Mouse (Mus musculus): ENCODE measurements around the gene Zfp184. TPM values are rescaled to one million over a fixed set of nuclear protein-coding genes. Genes with fewer than 3 reads are reported as not detected.
A peak's percentile ranks its signal among the peaks of the same experiment; 100 is the strongest.

Gene Zfp184
- polyA plus RNA-seq, 1 experiment: 0.44 TPM

GRCm38 (mm10) chr13:21935833-21936232 is 9.1 kb upstream of the Zfp184 start:
- 26% methylated on average over 7 of the region's 7 CpGs for WGBS
- Histone ChIP-seq H3K27ac (ENCODE audit: insufficient read depth, low read depth, low read length) (no peak overlapping the region), H3K27me3 (replicated peaks; ENCODE audit: control insufficient read depth, insufficient read depth, low read length) (no peaks in the 10 kb centered on the region), H3K4me3 (ENCODE audit: insufficient read depth, low read depth, low read length) (no peak overlapping the region), H3K36me3 (ENCODE audit: control insufficient read depth, insufficient read depth, low read length) (no peaks in the 10 kb centered on the region), H3K4me1 (ENCODE audit: control insufficient read depth, insufficient read depth, low read length) (no peaks in the 10 kb centered on the region)
- TF ChIP-seq POLR2A (IDR thresholded peaks at IDR 0.05; ENCODE audit: low read depth, low read length) (no peak), CTCF (conservative IDR thresholded peaks at IDR 0.05; ENCODE audit: insufficient read depth, insufficient read length, low read depth, low read length) (no peak)
- DNase-seq: no peak

GRCm38 (mm10) chr13:21936968-21937367 is 7.9 kb upstream of the Zfp184 start:
- no peak for TF ChIP-seq CTCF (conservative IDR thresholded peaks at IDR 0.05; ENCODE audit: insufficient read depth, insufficient read length, low read depth, low read length)
- TF ChIP-seq POLR2A (IDR thresholded peaks at IDR 0.05; ENCODE audit: low read depth, low read length): no peak
- Histone ChIP-seq H3K4me1 (ENCODE audit: control insufficient read depth, insufficient read depth, low read length) (no peaks in the 10 kb centered on the region), H3K27me3 (replicated peaks; ENCODE audit: control insufficient read depth, insufficient read depth, low read length) (no peaks in the 10 kb centered on the region), H3K36me3 (ENCODE audit: control insufficient read depth, insufficient read depth, low read length) (no peaks in the 10 kb centered on the region), H3K27ac (ENCODE audit: insufficient read depth, low read depth, low read length) (no peak overlapping the region), H3K4me3 (ENCODE audit: insufficient read depth, low read depth, low read length) (no peak overlapping the region)
- peak; percentile 34 for DNase-seq
- 26% methylated on average over 17 of the region's 17 CpGs for WGBS

GRCm38 (mm10) chr13:21940213-21940612 is 4.7 kb upstream of the Zfp184 start:
- no peaks in the 10 kb centered on the region for H3K27me3 ChIP-seq (replicated peaks; ENCODE audit: control insufficient read depth, insufficient read depth, low read length)
- H3K27ac ChIP-seq (ENCODE audit: insufficient read depth, low read depth, low read length): no peak overlapping the region
- WGBS: 2% methylated on average over 19 of the region's 19 CpGs
- H3K4me3 ChIP-seq (ENCODE audit: insufficient read depth, low read depth, low read length): peak overlapping the region; percentile 23
- no peaks in the 10 kb centered on the region for H3K4me1 ChIP-seq (ENCODE audit: control insufficient read depth, insufficient read depth, low read length)
- H3K36me3 ChIP-seq (ENCODE audit: control insufficient read depth, insufficient read depth, low read length): no peaks in the 10 kb centered on the region
- DNase-seq: peak; percentile 96
- no peak for TF ChIP-seq POLR2A (IDR thresholded peaks at IDR 0.05; ENCODE audit: low read depth, low read length)
- no peak for TF ChIP-seq CTCF (conservative IDR thresholded peaks at IDR 0.05; ENCODE audit: insufficient read depth, insufficient read length, low read depth, low read length)

- TF ChIP-seq POLR2A (IDR thresholded peaks at IDR 0.05; ENCODE audit: low read depth, low read length) (no peak), CTCF (conservative IDR thresholded peaks at IDR 0.05; ENCODE audit: insufficient read depth, insufficient read length, low read depth, low read length) (no peak)
- peak overlapping the region; percentile 33 for H3K4me3 ChIP-seq (ENCODE audit: insufficient read depth, low read depth, low read length)
- no peaks in the 10 kb centered on the region for H3K4me1 ChIP-seq (ENCODE audit: control insufficient read depth, insufficient read depth, low read length)
- H3K27me3 ChIP-seq (replicated peaks; ENCODE audit: control insufficient read depth, insufficient read depth, low read length): no peaks in the 10 kb centered on the region
- H3K27ac ChIP-seq (ENCODE audit: insufficient read depth, low read depth, low read length): no peak overlapping the region
- 3% methylated on average over 16 of the region's 16 CpGs for WGBS
- H3K36me3 ChIP-seq (ENCODE audit: control insufficient read depth, insufficient read depth, low read length): no peaks in the 10 kb centered on the region
- peak; percentile 91 for DNase-seq
Observed at GRCm38 (mm10) chr13:21940811-21941321, 4.0 kb upstream of the Zfp184 start.

GRCm38 (mm10) chr13:21943644-21944043 is 1.2 kb upstream of the Zfp184 start:
- 92% methylated on average over 1 of the region's 1 CpGs for WGBS
- Histone ChIP-seq H3K27me3 (replicated peaks; ENCODE audit: control insufficient read depth, insufficient read depth, low read length) (no peaks in the 10 kb centered on the region), H3K4me3 (ENCODE audit: insufficient read depth, low read depth, low read length) (no peak overlapping the region), H3K27ac (ENCODE audit: insufficient read depth, low read depth, low read length) (no peak overlapping the region), H3K36me3 (ENCODE audit: control insufficient read depth, insufficient read depth, low read length) (no peaks in the 10 kb centered on the region), H3K4me1 (ENCODE audit: control insufficient read depth, insufficient read depth, low read length) (no peaks in the 10 kb centered on the region)
- TF ChIP-seq CTCF (conservative IDR thresholded peaks at IDR 0.05; ENCODE audit: insufficient read depth, insufficient read length, low read depth, low read length) (no peak), POLR2A (IDR thresholded peaks at IDR 0.05; ENCODE audit: low read depth, low read length) (no peak)
- DNase-seq: no peak

GRCm38 (mm10) chr13:21944592-21944925 is 335 bp upstream of the Zfp184 start:
- WGBS: under 1% methylated on average over 7 of the region's 7 CpGs
- TF ChIP-seq CTCF (conservative IDR thresholded peaks at IDR 0.05; ENCODE audit: insufficient read depth, insufficient read length, low read depth, low read length) (no peak), POLR2A (IDR thresholded peaks at IDR 0.05; ENCODE audit: low read depth, low read length) (no peak)
- Histone ChIP-seq H3K27ac (ENCODE audit: insufficient read depth, low read depth, low read length) (no peak overlapping the region), H3K27me3 (replicated peaks; ENCODE audit: control insufficient read depth, insufficient read depth, low read length) (no peaks in the 10 kb centered on the region), H3K36me3 (ENCODE audit: control insufficient read depth, insufficient read depth, low read length) (no peaks in the 10 kb centered on the region), H3K4me1 (ENCODE audit: control insufficient read depth, insufficient read depth, low read length) (no peaks in the 10 kb centered on the region), H3K4me3 (ENCODE audit: insufficient read depth, low read depth, low read length) (peak overlapping the region; percentile 72)
- DNase-seq: no peak

GRCm38 (mm10) chr13:21969269-21969668 is 24.4 kb downstream of the Zfp184 start:
- DNase-seq: no peak
- Histone ChIP-seq H3K4me1 (ENCODE audit: control insufficient read depth, insufficient read depth, low read length) (no peaks in the 10 kb centered on the region; the same call in 1 of the 2 replicates), H3K27me3 (replicated peaks; ENCODE audit: control insufficient read depth, insufficient read depth, low read length) (no peaks in the 10 kb centered on the region), H3K27ac (ENCODE audit: insufficient read depth, low read depth, low read length) (no peak overlapping the region), H3K4me3 (ENCODE audit: insufficient read depth, low read depth, low read length) (no peak overlapping the region), H3K36me3 (ENCODE audit: control insufficient read depth, insufficient read depth, low read length) (no peaks in the 10 kb centered on the region)
- TF ChIP-seq CTCF (conservative IDR thresholded peaks at IDR 0.05; ENCODE audit: insufficient read depth, insufficient read length, low read depth, low read length): no peak
- no peak for TF ChIP-seq POLR2A (IDR thresholded peaks at IDR 0.05; ENCODE audit: low read depth, low read length)
- 35% methylated on average over 1 of the region's 1 CpGs for WGBS
